Mouse (Mus musculus) MEL (cell line): ENCODE measurements around the gene Cybc1. TPM values are rescaled to one million over a fixed set of nuclear protein-coding genes. Genes with fewer than 3 reads are reported as not detected.

Source experiments
- DNase-seq: peaks from one replicate; pipeline ENCODE4 v3.0.0; 2011; ENCODE audit warnings: low read depth, low spot score
- H3K27ac ChIP-seq: 2 replicates; pipeline ENCODE4 v1.5.1; 2012; ENCODE audit warnings: low read depth, mild to moderate bottlenecking, control low read depth, low read length, moderate library complexity; ENCODE audit not compliant: control insufficient read depth
- H3K27me3 ChIP-seq, 2 experiments: fragments of 150-350 bp in 1 of 2; sonication (generic) in 1 of 2; 2 replicates each; pipeline ENCODE4 v1.6.1; 2012; ENCODE audit warnings: low read length in 2 of 2, mild to moderate bottlenecking in 2 of 2, improper control_type of control experiment in 1 of 2, moderate library complexity in 1 of 2; ENCODE audit not compliant: insufficient read depth in 2 of 2, control insufficient read depth in 1 of 2
- H3K36me3 ChIP-seq, 2 experiments: 2 replicates each; pipeline ENCODE4 v1.6.1; 2012 to 2014; ENCODE audit warnings: low read length in 2 of 2, improper control_type of control experiment in 1 of 2, inconsistent platforms in 1 of 2, mild to moderate bottlenecking in 1 of 2; ENCODE audit not compliant: insufficient read depth in 2 of 2, control insufficient read depth in 1 of 2
- H3K4me1 ChIP-seq, 2 experiments: fragments of 150-350 bp in 1 of 2; sonication (generic) in 1 of 2; 2 replicates each; pipeline ENCODE4 v1.6.1; 2012; ENCODE audit warnings: low read length in 2 of 2, improper control_type of control experiment in 1 of 2, mild to moderate bottlenecking in 1 of 2; ENCODE audit not compliant: insufficient read depth in 2 of 2, control insufficient read depth in 1 of 2
- H3K4me3 ChIP-seq, 2 experiments: fragments of 150-350 bp in 1 of 2; sonication (generic) in 1 of 2; 2 replicates each; pipeline ENCODE4 v1.5.1; 2012; ENCODE audit warnings: low read depth in 2 of 2, low read length in 2 of 2, mild to moderate bottlenecking in 2 of 2, moderate library complexity in 2 of 2, control low read depth in 1 of 2, improper control_type of control experiment in 1 of 2; ENCODE audit not compliant: control insufficient read depth in 1 of 2, insufficient read depth in 1 of 2
- H3K79me2 ChIP-seq: 2 replicates; pipeline ENCODE4 v1.6.1; 2012; ENCODE audit warnings: mild to moderate bottlenecking, low read length, moderate library complexity; ENCODE audit not compliant: control insufficient read depth, poor library complexity, insufficient read depth
- H3K9ac ChIP-seq: 2 replicates; pipeline ENCODE4 v1.6.1; 2012; ENCODE audit warnings: low read depth, mild to moderate bottlenecking, control low read depth, low read length, moderate library complexity; ENCODE audit not compliant: control insufficient read depth, poor library complexity, severe bottlenecking
- H3K9me3 ChIP-seq: fragments of 150-350 bp; sonication (generic); replicated peaks from 2 replicates; pipeline ENCODE4 v1.6.1; 2012; ENCODE audit warnings: mild to moderate bottlenecking, low read length, improper control_type of control experiment, moderate library complexity; ENCODE audit not compliant: insufficient read depth
- CHD2 ChIP-seq: IDR thresholded peaks from 2 replicates; pipeline ENCODE4 v1.6.1; 2011; ENCODE audit warnings: low read length, improper control_type of control experiment
- CTCF ChIP-seq, 3 experiments: IDR thresholded peaks in 2 of 3; conservative IDR thresholded peaks in 1 of 3; 2 replicates each; pipeline ENCODE4 v1.5.1; 2011 to 2012; ENCODE audit warnings: low read length in 3 of 3, low read depth in 2 of 3, mild to moderate bottlenecking in 2 of 3, improper control_type of control experiment in 1 of 3, inconsistent platforms in 1 of 3, mixed read lengths in 1 of 3, moderate library complexity in 1 of 3; ENCODE audit not compliant: control insufficient read depth in 1 of 3, insufficient read depth in 1 of 3, poor library complexity in 1 of 3, severe bottlenecking in 1 of 3
- ELF1 ChIP-seq: IDR thresholded peaks from 2 replicates; pipeline ENCODE4 v1.6.1; 2014; ENCODE audit warnings: low read depth, mild to moderate bottlenecking, inconsistent platforms, low read length, improper control_type of control experiment, moderate library complexity
- EP300 ChIP-seq, 2 experiments: IDR thresholded peaks; 2 replicates each; pipeline ENCODE4 v1.6.1; 2011; ENCODE audit warnings: improper control_type of control experiment in 2 of 2, low read length in 2 of 2, low read depth in 1 of 2, mild to moderate bottlenecking in 1 of 2
- ETS1 ChIP-seq: IDR thresholded peaks from 2 replicates; pipeline ENCODE4 v1.6.1; 2012; ENCODE audit warnings: low read depth, mild to moderate bottlenecking, inconsistent platforms, low read length, improper control_type of control experiment, moderate library complexity
- GATA1 ChIP-seq: IDR thresholded peaks from 2 replicates; pipeline ENCODE4 v1.6.1; 2011; ENCODE audit warnings: low read depth, low read length, improper control_type of control experiment
- JUND ChIP-seq: IDR thresholded peaks from 2 replicates; pipeline ENCODE4 v1.6.1; 2011; ENCODE audit warnings: low read depth, mild to moderate bottlenecking, improper control_type of control experiment, low read length
- KAT2A ChIP-seq: conservative IDR thresholded peaks from 2 replicates; pipeline ENCODE4 v1.6.1; 2012; ENCODE audit warnings: low read depth, low read length, improper control_type of control experiment, inconsistent platforms
- MAFK ChIP-seq: IDR thresholded peaks from 2 replicates; pipeline ENCODE4 v1.6.1; 2011; ENCODE audit warnings: low read depth, mild to moderate bottlenecking, low read length, improper control_type of control experiment, borderline replicate concordance
- MAX ChIP-seq: IDR thresholded peaks from 2 replicates; pipeline ENCODE4 v1.6.1; 2011; ENCODE audit warnings: low read length, improper control_type of control experiment
- MAZ ChIP-seq: IDR thresholded peaks from 2 replicates; pipeline ENCODE4 v1.6.1; 2012; ENCODE audit warnings: low read depth, mild to moderate bottlenecking, inconsistent platforms, low read length, improper control_type of control experiment
- MEF2A ChIP-seq: IDR thresholded peaks from 2 replicates; pipeline ENCODE4 v1.6.1; 2014; ENCODE audit warnings: low read depth, mild to moderate bottlenecking, inconsistent platforms, low read length, improper control_type of control experiment; ENCODE audit not compliant: poor library complexity, insufficient replicate concordance, severe bottlenecking; ENCODE audit errors: extremely low read depth
- MXI1 ChIP-seq: IDR thresholded peaks from 2 replicates; pipeline ENCODE4 v1.6.1; 2011; ENCODE audit warnings: mild to moderate bottlenecking, low read depth, low read length, improper control_type of control experiment
- NELFE ChIP-seq: IDR thresholded peaks from 2 replicates; pipeline ENCODE4 v1.6.1; 2011; ENCODE audit warnings: low read depth, low read length, improper control_type of control experiment
- RAD21 ChIP-seq: IDR thresholded peaks from 2 replicates; pipeline ENCODE4 v1.6.1; 2011; ENCODE audit warnings: mild to moderate bottlenecking, low read depth, low read length, improper control_type of control experiment
- TAL1 ChIP-seq: IDR thresholded peaks from 2 replicates; pipeline ENCODE4 v1.6.1; 2012; ENCODE audit warnings: mild to moderate bottlenecking, inconsistent platforms, low read length, moderate library complexity, mixed read lengths
- TBP ChIP-seq: IDR thresholded peaks from 2 replicates; pipeline ENCODE4 v1.8.0; 2011; ENCODE audit warnings: low read depth, low read length, improper control_type of control experiment
- TCF12 ChIP-seq: IDR thresholded peaks from 2 replicates; pipeline ENCODE4 v1.6.1; 2014; ENCODE audit warnings: low read depth, mild to moderate bottlenecking, inconsistent platforms, low read length, improper control_type of control experiment, moderate library complexity
- UBTF ChIP-seq: IDR thresholded peaks from 2 replicates; pipeline ENCODE4 v1.6.1; 2012; ENCODE audit warnings: low read depth, mild to moderate bottlenecking, inconsistent platforms, low read length, improper control_type of control experiment, moderate library complexity, borderline replicate concordance; ENCODE audit not compliant: insufficient read depth
- USF1 ChIP-seq: IDR thresholded peaks from 2 replicates; pipeline ENCODE4 v1.6.1; 2014; ENCODE audit warnings: low read depth, mild to moderate bottlenecking, inconsistent platforms, low read length, improper control_type of control experiment, moderate library complexity
- USF2 ChIP-seq, 2 experiments: IDR thresholded peaks; 2 replicates each; pipeline ENCODE4 v1.6.1; 2011 to 2012; ENCODE audit warnings: improper control_type of control experiment in 2 of 2, low read length in 2 of 2, borderline replicate concordance in 1 of 2, inconsistent platforms in 1 of 2, low read depth in 1 of 2, mild to moderate bottlenecking in 1 of 2; ENCODE audit not compliant: insufficient read depth in 1 of 2
- ZC3H11A ChIP-seq: IDR thresholded peaks from 2 replicates; pipeline ENCODE4 v1.6.1; 2012; ENCODE audit warnings: low read depth, mild to moderate bottlenecking, inconsistent platforms, low read length, improper control_type of control experiment
- ZMIZ1 ChIP-seq: IDR thresholded peaks from 2 replicates; pipeline ENCODE4 v1.6.1; 2012; ENCODE audit warnings: low read depth, mild to moderate bottlenecking, inconsistent platforms, low read length, improper control_type of control experiment, moderate library complexity
- polyA plus RNA-seq, 2 experiments: library from polyadenylated mRNA; stranded (reverse) in 1 of 2; unstranded in 1 of 2; fragments of >175 nt in 1 of 2; fragments of >200 nt in 1 of 2; gene quantifications; 2 replicates each; pipeline versions ENCODE4 v1.2.1 to v1.2.4; 2012; ENCODE audit warnings: low replicate concordance in 2 of 2, low read depth in 1 of 2; ENCODE audit not compliant: insufficient read length in 2 of 2, insufficient read depth in 1 of 2, missing spikeins in 1 of 2
- total RNA-seq: library from RNA; depleted of rRNA; stranded (reverse); fragments of 300-350 nt; gene quantifications from 2 replicates; pipeline ENCODE4 v1.2.3, GENCODE M21; 2012

Gene Cybc1
- total and polyA plus RNA-seq, 3 experiments, result 43.6 to 46.1 TPM; not detected in 1

DNA sequence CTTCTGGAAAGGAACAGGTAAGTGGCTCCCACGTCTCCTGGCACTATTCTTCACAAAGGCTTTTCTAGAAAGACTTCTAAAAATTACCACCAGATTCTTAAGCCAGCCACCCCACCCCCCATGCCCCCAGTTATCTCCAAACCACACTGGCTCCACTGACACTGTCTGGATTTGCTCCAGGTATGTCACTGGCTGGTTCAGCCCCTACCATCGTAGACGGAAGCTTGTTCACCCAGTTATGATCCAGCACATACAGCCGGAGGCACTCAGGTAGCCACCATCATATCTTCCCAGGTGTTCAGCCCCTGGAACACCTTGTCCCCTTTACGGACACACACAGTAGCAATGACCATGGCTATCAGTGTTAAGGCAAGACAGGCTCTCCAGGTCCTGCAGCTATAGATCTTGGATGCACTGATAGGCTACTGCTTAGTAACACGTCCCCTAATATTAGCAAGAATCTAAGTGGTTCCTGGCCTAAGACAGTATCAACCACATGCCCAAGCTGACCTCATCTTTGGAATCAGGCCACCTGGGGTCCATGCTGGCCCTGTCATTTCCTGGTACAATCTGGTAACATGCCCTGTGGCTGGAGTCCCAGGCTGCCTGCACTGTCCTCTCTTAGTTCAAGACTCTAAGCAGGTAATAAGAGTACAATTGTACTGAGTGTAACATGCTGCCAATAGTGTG lies 7.7 kb downstream of the Cybc1 start:
- H3K27me3 ChIP-seq, result no peaks in the 10 kb centered on the region
- H3K9me3 ChIP-seq, result no peaks in the 10 kb centered on the region
- peak; percentile 52 for DNase-seq
- H3K4me1 ChIP-seq, result peaks cover 3 to 5% of the 10 kb centered on the region in 2 experiments; a peak in 2 of 4 replicates
- no peak overlapping the region for H3K9ac ChIP-seq
- H3K4me3 ChIP-seq, result no peak overlapping the region
- H3K79me2 ChIP-seq, result no peaks in the 10 kb centered on the region
- no peak overlapping the region for H3K27ac ChIP-seq
- peaks cover 2 to 6% of the 10 kb centered on the region in 2 experiments; a peak in 3 of 4 replicates for H3K36me3 ChIP-seq
- TF ChIP-seq GATA1 (peak; percentile 37; the same call in 1 of the 2 replicates), MAZ (no peak), EP300 (IDR thresholded peaks at IDR 0.05; ENCODE audit: low read depth in 1 of 2, low read length in 2 of 2) (peak in 1 of 2 experiments; percentile 42; a peak in 1 of 4 replicates), USF2 (IDR thresholded peaks at IDR 0.05; ENCODE audit: borderline replicate concordance in 1 of 2, insufficient read depth in 1 of 2, low read depth in 1 of 2, low read length in 2 of 2) (no peak), ETS1 (0 out of 2 replicates have a peak, but pooled peaks have one; percentile 8)

DNA sequence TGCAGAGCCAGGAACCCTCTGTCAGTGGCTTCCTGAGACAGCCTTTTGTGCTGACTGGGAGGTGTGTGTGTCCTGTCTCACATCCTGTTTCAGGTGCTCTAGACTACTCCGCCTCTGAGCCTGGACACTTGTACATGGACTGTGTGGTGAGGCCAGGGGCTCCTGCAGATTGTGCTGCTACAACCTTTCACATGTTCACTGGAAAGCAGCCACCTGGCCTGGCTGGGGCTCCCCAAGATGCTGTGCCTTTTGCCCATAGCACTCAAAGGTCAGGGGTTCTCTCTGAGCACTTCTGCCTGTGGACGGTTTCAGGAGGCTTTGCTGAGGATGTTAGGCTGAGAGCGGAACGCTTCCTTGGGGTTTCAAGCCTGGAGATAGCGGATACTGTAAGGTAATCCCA lies 8.4 kb downstream of the Cybc1 start:
- Histone ChIP-seq H3K27me3 (no peaks in the 10 kb centered on the region), H3K79me2 (no peaks in the 10 kb centered on the region), H3K9me3 (no peaks in the 10 kb centered on the region), H3K27ac (no peak overlapping the region), H3K4me1 (peaks cover 3 to 5% of the 10 kb centered on the region in 2 experiments; a peak in 2 of 4 replicates), H3K4me3 (no peak overlapping the region), H3K36me3 (peaks cover 2 to 6% of the 10 kb centered on the region in 2 experiments; a peak in 3 of 4 replicates), H3K9ac (no peak overlapping the region)
- DNase-seq, result no peak
- TF ChIP-seq RAD21 (no peak), MAX (no peak), CHD2 (no peak), TBP (no peak), KAT2A (no peak), MAFK (no peak), TCF12 (no peak)
- TF ChIP-seq, all 39 proteins: peak for 0

DNA sequence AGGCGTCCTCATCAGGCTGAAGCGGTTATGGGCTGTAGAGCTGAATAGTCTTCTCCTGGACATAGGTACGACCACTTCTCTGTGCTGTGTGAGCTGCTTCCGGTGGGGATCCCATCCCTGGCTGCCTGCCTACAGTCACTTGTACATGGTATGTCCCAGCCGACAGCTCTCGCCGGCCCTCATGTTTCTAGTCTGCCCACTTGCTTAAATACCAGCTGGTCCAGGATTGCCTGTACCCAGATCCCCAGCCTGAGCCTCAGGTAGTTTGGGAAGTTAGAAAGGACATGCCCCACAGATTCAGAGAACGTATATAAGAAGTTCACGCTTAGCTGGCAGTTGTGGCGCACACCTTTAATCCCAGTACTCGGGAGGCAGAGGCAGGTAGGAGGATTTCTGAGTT lies 9.3 kb downstream of the Cybc1 start:
- no peak for TF ChIP-seq USF1
- no peak for TF ChIP-seq TAL1
- TF ChIP-seq ZMIZ1, result no peak
- no peak for TF ChIP-seq MXI1
- TF ChIP-seq MAX, result no peak
- no peak for TF ChIP-seq USF2 (IDR thresholded peaks at IDR 0.05; ENCODE audit: borderline replicate concordance in 1 of 2, insufficient read depth in 1 of 2, low read depth in 1 of 2, low read length in 2 of 2)
- no peak for TF ChIP-seq UBTF
- TF ChIP-seq JUND, result no peak
- no peak for TF ChIP-seq ELF1
- TF ChIP-seq TCF12, result no peak
- TF ChIP-seq ZC3H11A, result no peak
- no peak for TF ChIP-seq NELFE
- TF ChIP-seq TBP, result no peak
- TF ChIP-seq CTCF (IDR thresholded peaks at IDR 0.05 in 2 of 3, conservative IDR thresholded peaks at IDR 0.05 in 1 of 3; ENCODE audit: control insufficient read depth in 1 of 3, insufficient read depth in 1 of 3, low read depth in 2 of 3, low read length in 3 of 3, poor library complexity in 1 of 3, severe bottlenecking in 1 of 3), result no peak
- TF ChIP-seq MAFK, result no peak
- TF ChIP-seq MEF2A, result no peak
- Histone ChIP-seq H3K36me3 (peaks cover 2 to 6% of the 10 kb centered on the region in 2 experiments; a peak in 3 of 4 replicates), H3K27me3 (no peaks in the 10 kb centered on the region)

More for the DNA sequence above, 9.3 kb downstream of the Cybc1 start:
- no peaks in the 10 kb centered on the region for H3K79me2 ChIP-seq
- H3K27ac ChIP-seq, result no peak overlapping the region
- no peak for DNase-seq
- peaks cover 3 to 5% of the 10 kb centered on the region in 2 experiments; a peak in 2 of 4 replicates for H3K4me1 ChIP-seq
- H3K9me3 ChIP-seq, result no peaks in the 10 kb centered on the region
- H3K4me3 ChIP-seq, result no peak overlapping the region
- H3K9ac ChIP-seq, result no peak overlapping the region
